Mouse (Mus musculus) spleen, postnatal 10 days (tissue): ENCODE results near the gene Olfr770.
"Not testable (repeated sequence)": the region's sequence is repeated elsewhere in the genome, so short reads cannot be mapped to it uniquely, and the experiment has no call there.

Experiments used
- DNase-seq, 2 experiments: peaks; one replicate each; pipeline ENCODE4 v3.0.0; 2021 to 2022; ENCODE audit warnings: low spot score in 2 of 2

Olfr770 gene

DNA sequence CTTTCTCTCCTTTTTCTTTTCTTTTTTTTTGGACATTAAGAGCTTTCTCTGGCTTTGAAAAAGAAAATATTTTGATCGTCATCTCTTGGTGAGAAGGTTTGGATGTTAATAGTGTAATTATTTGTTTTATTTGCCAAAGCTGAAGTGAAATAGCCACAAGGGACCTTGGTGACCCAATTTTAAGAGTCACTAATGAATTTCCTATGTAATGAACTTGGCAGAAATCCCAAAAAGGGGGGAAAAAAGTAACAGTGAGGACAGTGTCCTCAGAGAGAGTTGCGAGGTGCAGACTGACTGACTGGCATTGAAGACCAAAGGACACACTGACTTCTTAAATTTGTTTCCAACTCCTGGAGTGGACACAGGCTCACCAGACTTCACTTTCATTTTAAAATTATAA, at the start of gene Olfr770:
Olfr770 (minus strand) TSS at position 101 of the 400 bp plus-strand sequence.
- DNase-seq = no peak

DNA sequence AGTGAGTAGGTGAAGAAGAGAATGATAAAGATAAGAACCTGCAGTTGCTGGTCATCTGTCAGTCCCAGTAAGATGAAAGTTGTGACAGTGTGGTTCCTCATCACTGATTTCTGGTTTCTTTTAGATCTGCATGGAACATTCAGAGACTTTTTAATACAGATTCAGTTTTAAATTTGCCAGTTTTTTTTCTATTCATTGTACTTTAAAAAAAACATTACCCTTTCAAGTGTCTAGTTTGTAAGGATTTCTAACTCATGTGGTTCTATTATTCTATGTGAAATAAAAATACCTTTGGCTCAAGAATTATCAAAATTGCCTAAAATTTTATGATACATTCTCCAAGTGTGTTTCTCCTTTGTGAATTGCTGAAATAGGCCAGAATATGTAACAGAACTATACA, 48.5 kb upstream of the Olfr770 start, which contains the start of gene Olfr773:
Olfr773 (minus strand) TSS at position 101 of the 400 bp plus-strand sequence.
- not testable (repeated sequence) for DNase-seq

GRCm38 (mm10) chr10:129177821-129178220, 39.0 kb upstream of the Olfr770 start, which contains the start of gene Olfr772:
Olfr772 (minus strand) TSS chr10:129177921.
- not testable (repeated sequence) for DNase-seq

DNA sequence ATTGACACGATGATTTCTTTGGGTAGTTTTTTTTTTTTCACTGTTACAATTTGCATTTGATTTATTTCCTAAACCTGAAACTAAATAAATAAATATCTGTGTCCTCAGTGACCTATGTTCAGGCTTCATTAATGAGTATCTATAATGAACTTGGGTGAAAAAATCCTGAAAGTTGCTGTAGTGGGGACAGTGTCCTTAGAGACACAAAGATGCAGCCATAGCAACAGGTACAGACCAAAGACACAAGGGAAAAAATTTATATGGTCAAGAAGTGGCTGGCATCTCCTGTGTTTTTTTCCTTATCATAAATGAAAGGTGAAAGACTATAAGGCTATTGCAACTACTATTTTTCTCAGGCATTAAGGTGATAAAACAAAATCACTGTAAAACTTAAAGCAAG, 25.9 kb upstream of the Olfr770 start, which contains the start of gene Olfr771:
Olfr771 (minus strand) TSS at position 101 of the 400 bp plus-strand sequence.
- no peak for DNase-seq

- no peak for DNase-seq
These were observed 21.0 kb downstream of the Olfr770 start, which contains the start of gene Olfr769 for GRCm38 (mm10) chr10:129117761-129118160. Olfr769 (minus strand) TSS chr10:129117861.

DNA sequence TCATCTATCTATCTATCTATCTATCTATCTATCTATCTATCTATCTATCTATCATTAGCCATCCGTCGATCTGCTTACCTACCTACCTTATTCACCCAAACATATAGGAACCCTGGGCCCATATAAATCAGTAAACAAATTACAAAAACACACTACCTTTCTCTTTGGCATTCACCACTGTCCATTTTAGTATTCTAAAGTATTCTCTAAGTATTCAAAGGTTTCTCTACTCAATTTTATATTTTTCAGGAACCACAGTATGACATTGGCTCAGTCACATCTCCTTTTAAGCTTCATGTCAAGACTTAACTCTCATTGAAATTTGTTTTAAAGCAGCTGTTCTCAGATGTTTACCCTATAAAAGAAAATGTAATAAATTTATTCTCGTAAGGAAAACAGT, 23.7 kb downstream of the Olfr770 start:
- DNase-seq = no peak

DNA sequence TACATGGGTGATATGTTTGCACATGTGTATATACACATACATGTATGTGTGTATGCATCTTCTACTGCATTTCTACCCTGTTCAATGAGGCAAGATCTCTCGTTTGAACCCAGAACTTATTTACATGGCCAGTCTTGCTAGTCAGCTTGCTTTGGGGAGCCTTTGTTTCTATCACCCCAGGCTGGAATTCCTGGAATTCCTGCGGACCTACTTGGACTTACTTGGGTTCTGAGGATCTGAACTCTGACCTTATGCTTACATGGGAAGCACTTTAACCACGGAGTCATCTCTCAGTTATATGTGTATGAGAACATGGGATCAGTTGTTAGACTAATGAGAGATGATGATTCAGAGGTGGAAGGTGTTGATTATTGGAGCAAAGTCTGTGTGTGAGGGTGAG, 37.6 kb downstream of the Olfr770 start:
- no peak for DNase-seq

GRCm38 (mm10) chr10:129099275-129099674, 39.5 kb downstream of the Olfr770 start, which contains the start of gene Olfr768:
Olfr768 (minus strand) TSS chr10:129099375.
- DNase-seq = no peak

DNA sequence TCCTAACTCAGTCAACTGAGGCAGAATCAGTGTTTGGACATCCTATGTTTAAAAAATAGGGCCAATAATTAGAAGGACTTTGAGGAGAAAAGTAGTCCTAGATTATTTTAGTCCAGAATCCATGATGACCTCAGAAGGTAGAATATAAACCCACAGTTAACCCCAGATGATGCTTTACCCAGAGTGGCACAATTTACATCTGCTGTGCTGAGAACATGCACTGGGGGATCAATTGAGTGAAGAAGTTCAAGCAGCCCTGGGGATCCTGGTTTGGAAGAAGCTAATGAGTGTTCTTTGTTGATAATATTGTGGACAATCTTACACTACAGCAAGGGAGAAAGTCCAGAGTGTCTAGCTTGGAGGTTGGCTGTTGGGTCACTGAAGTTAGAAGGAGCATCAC, 56.0 kb downstream of the Olfr770 start, which contains the start of gene Olfr767:
Olfr767 (minus strand) TSS at position 101 of the 400 bp plus-strand sequence.
- DNase-seq = not testable (repeated sequence)
